Mouse (Mus musculus): ENCODE measurements around the gene Glt6d1. TPM values are rescaled to one million over a fixed set of nuclear protein-coding genes. Genes with fewer than 3 reads are reported as not detected.

Glt6d1 gene
- polyA plus RNA-seq, 1 experiment from 2014 or later, result not detected

Other genes starting within 250 kb of the Glt6d1 start
- gene Mamdc4, start 241.0 kb downstream of the Glt6d1 start, polyA plus RNA-seq (2016; fragmentation: Nextera tagmentation; extraction: Ambion mirVana), result 5.1 and 7.2 TPM in 2 replicates
- gene Phpt1, start 240.6 kb downstream of the Glt6d1 start, polyA plus RNA-seq (2016; fragmentation: Nextera tagmentation; extraction: Ambion mirVana), result 166 and 173 TPM in 2 replicates
- 1.8 and 1.9 TPM in 2 replicates for gene Ajm1, start 234.1 kb downstream of the Glt6d1 start, polyA plus RNA-seq (2016; fragmentation: Nextera tagmentation; extraction: Ambion mirVana)
- 69.3 and 71.0 TPM in 2 replicates for gene Rabl6, start 207.3 kb downstream of the Glt6d1 start, polyA plus RNA-seq (2016; fragmentation: Nextera tagmentation; extraction: Ambion mirVana)
- gene Ccdc183, start 198.2 kb downstream of the Glt6d1 start, polyA plus RNA-seq (2016; fragmentation: Nextera tagmentation; extraction: Ambion mirVana), result 0.20 and 0.36 TPM in 2 replicates
- 15.4 and 20.7 TPM in 2 replicates for gene Tmem141, start 193.8 kb downstream of the Glt6d1 start, polyA plus RNA-seq (2016; fragmentation: Nextera tagmentation; extraction: Ambion mirVana)
- 1.6 and 2.2 TPM in 2 replicates for gene Fcna, start 187.8 kb downstream of the Glt6d1 start, polyA plus RNA-seq (2016; fragmentation: Nextera tagmentation; extraction: Ambion mirVana)
- not detected in 2 replicates for gene Lcn8, start 162.7 kb downstream of the Glt6d1 start, polyA plus RNA-seq (2016; fragmentation: Nextera tagmentation; extraction: Ambion mirVana)
- not detected in 2 replicates for gene Lcn5, start 157.9 kb downstream of the Glt6d1 start, polyA plus RNA-seq (2016; fragmentation: Nextera tagmentation; extraction: Ambion mirVana)
- gene Lcn6, start 139.1 kb downstream of the Glt6d1 start, polyA plus RNA-seq (2016; fragmentation: Nextera tagmentation; extraction: Ambion mirVana), result not detected in 2 replicates
- not detected in 2 replicates for gene Lcn10, start 133.1 kb downstream of the Glt6d1 start, polyA plus RNA-seq (2016; fragmentation: Nextera tagmentation; extraction: Ambion mirVana)
- not detected in 2 replicates for gene Obp2a, start 115.8 kb downstream of the Glt6d1 start, polyA plus RNA-seq (2016; fragmentation: Nextera tagmentation; extraction: Ambion mirVana)
- gene Bmyc, start 109.1 kb downstream of the Glt6d1 start, polyA plus RNA-seq (2016; fragmentation: Nextera tagmentation; extraction: Ambion mirVana), result 76.1 and 78.5 TPM in 2 replicates
- not detected in 2 replicates for gene Obp2b, start 78.8 kb downstream of the Glt6d1 start, polyA plus RNA-seq (2016; fragmentation: Nextera tagmentation; extraction: Ambion mirVana)
- gene Lcn3, start 50.3 kb downstream of the Glt6d1 start, polyA plus RNA-seq (2016; fragmentation: Nextera tagmentation; extraction: Ambion mirVana), result not detected in 2 replicates
- gene Lcn11, start 38.8 kb downstream of the Glt6d1 start, polyA plus RNA-seq (2016; fragmentation: Nextera tagmentation; extraction: Ambion mirVana), result not detected in 2 replicates
- gene Gm13539, start 33.6 kb downstream of the Glt6d1 start, polyA plus RNA-seq (2016; fragmentation: Nextera tagmentation; extraction: Ambion mirVana), result not detected in 2 replicates
- not detected in 2 replicates for gene Lcn9, start 7.3 kb upstream of the Glt6d1 start, polyA plus RNA-seq (2016; fragmentation: Nextera tagmentation; extraction: Ambion mirVana)
- gene Sohlh1, start 31.4 kb upstream of the Glt6d1 start, polyA plus RNA-seq (2016; fragmentation: Nextera tagmentation; extraction: Ambion mirVana), result not detected in 2 replicates
- gene Kcnt1, start 47.9 kb upstream of the Glt6d1 start, polyA plus RNA-seq (2016; fragmentation: Nextera tagmentation; extraction: Ambion mirVana), result 2.4 TPM in 2 replicates
- 66.4 and 91.9 TPM in 2 replicates for gene Camsap1, start 167.4 kb upstream of the Glt6d1 start, polyA plus RNA-seq (2016; fragmentation: Nextera tagmentation; extraction: Ambion mirVana)
- 91.9 and 93.3 TPM in 2 replicates for gene Ubac1, start 205.9 kb upstream of the Glt6d1 start, polyA plus RNA-seq (2016; fragmentation: Nextera tagmentation; extraction: Ambion mirVana)

All from midbrain, embryonic 12.5 days (tissue).